Mouse (Mus musculus) heart, adult 2 months (tissue): ENCODE measurements at regions not wholly inside any gene's neighbourhood (a gene's known extent, or its start where the extent isn't known, plus 50 kb on each side); places are given as distances from the start of the nearest gene placed in this dataset.

Experiments
- DNase-seq, 2 experiments: peaks; one replicate each; pipeline ENCODE4 v3.0.0; 2021
- H3K27ac ChIP-seq: fragments of 200-600 bp; 2 replicates; pipeline ENCODE4 v1.8.1; 2022
- H3K27me3 ChIP-seq: fragments of 200-500 bp; 2 replicates; pipeline ENCODE4 v1.6.1; 2012; ENCODE audit warnings: mild to moderate bottlenecking, low read length, inconsistent platforms, mixed read lengths; ENCODE audit not compliant: control insufficient read depth, insufficient read depth
- H3K36me3 ChIP-seq: fragments of 200-500 bp; 2 replicates; pipeline ENCODE4 v1.6.1; 2012; ENCODE audit warnings: low read length, inconsistent platforms; ENCODE audit not compliant: control insufficient read depth, insufficient read depth
- H3K4me1 ChIP-seq: fragments of 200-500 bp; 2 replicates; pipeline ENCODE4 v1.6.1; 2011; ENCODE audit warnings: low read length; ENCODE audit not compliant: control insufficient read depth, insufficient read depth
- H3K4me3 ChIP-seq: fragments of 200-600 bp; 2 replicates; pipeline ENCODE4 v1.8.1; 2022
- H3K79me2 ChIP-seq: fragments of 200-500 bp; replicated peaks from 2 replicates; pipeline ENCODE4 v1.6.1; 2012; ENCODE audit warnings: mild to moderate bottlenecking, inconsistent platforms, low read length, moderate library complexity, mixed read lengths; ENCODE audit not compliant: control insufficient read depth, insufficient read depth
- H3K9ac ChIP-seq: fragments of 200-500 bp; 2 replicates; pipeline ENCODE4 v1.6.1; 2012; ENCODE audit warnings: low read depth, mild to moderate bottlenecking, control low read depth, inconsistent platforms, low read length, mixed read lengths
- CTCF ChIP-seq: fragments of 200-600 bp; IDR thresholded peaks from 2 replicates; pipeline ENCODE4 v1.8.1; 2022; ENCODE audit warnings: antibody characterized with exemption, mild to moderate bottlenecking, moderate library complexity
- EP300 ChIP-seq: fragments of 200-500 bp; IDR thresholded peaks from 2 replicates; pipeline ENCODE4 v1.6.1; 2011; ENCODE audit warnings: low read depth, low read length, control low read depth; ENCODE audit not compliant: insufficient read depth
- POLR2A ChIP-seq: fragments of 200-500 bp; IDR thresholded peaks from 2 replicates; pipeline ENCODE4 v1.6.1; 2011; ENCODE audit warnings: mild to moderate bottlenecking, low read depth, low read length, control low read depth; ENCODE audit not compliant: insufficient read depth
- WGBS: fragments of 180-500 bp; shearing (Covaris S2); methylation state at CpG from one replicate; pipeline ENCODE4 v1.1.7; 2018; 5-methylcytosine and 5-hydroxymethylcytosine counted together
- intact Hi-C: fragments of 180-260 bp; cut with DNase I; formaldehyde crosslinking; loops from one replicate; pipeline ENCODE4 v1.15.1; 2025

DNA sequence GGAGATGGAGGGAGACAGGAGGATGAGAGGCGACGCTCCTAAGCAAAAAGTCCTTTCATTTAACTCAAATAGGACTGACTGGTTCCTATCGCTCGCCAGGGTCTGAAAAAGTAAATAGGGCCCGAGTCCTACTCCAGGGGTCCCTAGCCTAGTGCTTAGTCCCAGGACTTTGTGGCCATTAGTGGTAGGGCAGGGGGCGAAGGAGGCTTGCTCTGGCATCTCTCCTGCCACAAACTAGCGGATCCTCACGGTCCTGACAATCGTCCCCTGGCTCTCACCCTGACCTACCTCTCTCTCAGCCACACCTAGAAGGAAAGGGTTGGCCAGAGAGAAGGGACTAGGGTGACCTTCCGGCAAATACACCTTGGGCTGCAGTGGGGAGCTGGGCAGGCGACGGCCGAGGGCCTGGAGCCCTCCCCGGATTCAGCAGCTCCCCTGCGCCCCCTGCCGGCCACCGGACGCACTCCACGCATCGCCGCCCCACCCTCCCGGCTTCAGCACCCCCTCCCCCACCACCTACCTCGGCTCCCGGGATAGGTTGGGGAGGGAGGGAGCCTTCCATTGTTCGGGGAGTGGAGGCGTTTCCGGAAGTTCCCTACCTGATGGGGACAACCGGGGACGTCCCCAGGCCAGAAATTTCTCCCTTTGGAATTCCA, 83.6 kb upstream of the Calm2 start:
- peaks cover 5% of the 10 kb centered on the region for H3K4me1 ChIP-seq
- DNase-seq, result peak; percentile 89 to 95
- H3K36me3 ChIP-seq, result no peaks in the 10 kb centered on the region
- 0 out of 2 replicates have a peak, but pooled peaks have one; percentile 100 for TF ChIP-seq CTCF
- peak; percentile 46; the same call in 1 of the 2 replicates for TF ChIP-seq POLR2A
- no peak for TF ChIP-seq EP300
- peak overlapping the region; percentile 51 for H3K4me3 ChIP-seq
- no peaks in the 10 kb centered on the region for H3K79me2 ChIP-seq
- H3K9ac ChIP-seq, result peak overlapping the region; percentile 73
- intact Hi-C loops, result loop anchor here (1.0 to 5.0 kb wide), 4 partner anchors 41 to 215 kb away; partner anchors contain the start of gene Calm2
- WGBS, result 18% methylated on average over 29 of the region's 29 CpGs
- peak overlapping the region; percentile 85 for H3K27ac ChIP-seq
- H3K27me3 ChIP-seq, result no peaks in the 10 kb centered on the region

- no peak for DNase-seq
- no peak for TF ChIP-seq CTCF
- peak; percentile 60; the same call in 1 of the 2 replicates for TF ChIP-seq POLR2A
- Histone ChIP-seq H3K4me1 (peaks cover 5% of the 10 kb centered on the region), H3K27ac (peak overlapping the region; percentile 85), H3K79me2 (no peaks in the 10 kb centered on the region), H3K4me3 (peak overlapping the region; percentile 51), H3K27me3 (no peaks in the 10 kb centered on the region), H3K9ac (peak overlapping the region; percentile 60), H3K36me3 (no peaks in the 10 kb centered on the region)
- intact Hi-C loops, result loop anchor here (1.0 to 5.0 kb wide), 4 partner anchors 40 to 216 kb away; partner anchors contain the start of gene Calm2
- WGBS, result 3% methylated on average over 17 of the region's 17 CpGs
These were observed 84.2 kb upstream of the Calm2 start for GRCm38 (mm10) chr17:87530818-87531410.

GRCm38 (mm10) chr17:87531411-87532157, 84.8 kb upstream of the Calm2 start:
- Histone ChIP-seq H3K27me3 (no peaks in the 10 kb centered on the region), H3K4me3 (peak overlapping the region; percentile 51), H3K79me2 (no peaks in the 10 kb centered on the region), H3K27ac (peak overlapping the region; percentile 85), H3K9ac (peak overlapping the region; percentile 60), H3K36me3 (no peaks in the 10 kb centered on the region), H3K4me1 (peaks cover 5% of the 10 kb centered on the region)
- intact Hi-C loops, result loop anchor here (2.0 to 5.0 kb wide), 3 partner anchors 39 to 154 kb away; partner anchors contain the start of gene Calm2
- TF ChIP-seq EP300 (peak; percentile 47; the same call in 1 of the 2 replicates), POLR2A (peak; percentile 85), CTCF (no peak)
- WGBS, result 4% methylated on average over 21 of the region's 21 CpGs
- peak; percentile 75 to 78 for DNase-seq

GRCm38 (mm10) chr17:87532158-87532545, 85.4 kb upstream of the Calm2 start:
- 7% methylated on average over 9 of the region's 9 CpGs for WGBS
- Histone ChIP-seq H3K36me3 (no peaks in the 10 kb centered on the region), H3K4me3 (peak overlapping the region; percentile 51; the same call in 1 of the 2 replicates), H3K27me3 (no peaks in the 10 kb centered on the region), H3K79me2 (no peaks in the 10 kb centered on the region), H3K9ac (peak overlapping the region; percentile 60; the same call in 1 of the 2 replicates), H3K27ac (peak overlapping the region; percentile 85), H3K4me1 (peaks cover 5% of the 10 kb centered on the region)
- intact Hi-C loops, result loop anchor here (5.0 kb wide), 1 partner anchor 155 kb away; no protein-coding TSS in a partner anchor
- DNase-seq, result peak; percentile 39 to 45
- TF ChIP-seq EP300 (no peak), CTCF (no peak), POLR2A (peak; percentile 55; the same call in 1 of the 2 replicates)

- intact Hi-C loops, result loop anchor here (5.0 kb wide), 1 partner anchor 155 kb away; no protein-coding TSS in a partner anchor
- DNase-seq, result no peak
- no peaks in the 10 kb centered on the region for H3K27me3 ChIP-seq
- TF ChIP-seq POLR2A (no peak), CTCF (no peak), EP300 (no peak)
- no peak overlapping the region for H3K4me3 ChIP-seq
- no peak overlapping the region for H3K9ac ChIP-seq
- H3K4me1 ChIP-seq, result peaks cover 5% of the 10 kb centered on the region
- WGBS, result 45% methylated on average over 6 of the region's 6 CpGs
- H3K36me3 ChIP-seq, result no peaks in the 10 kb centered on the region
- H3K27ac ChIP-seq, result peak overlapping the region; percentile 85
- H3K79me2 ChIP-seq, result no peaks in the 10 kb centered on the region
These were observed 86.0 kb upstream of the Calm2 start for GRCm38 (mm10) chr17:87532762-87533161.
